Mouse (Mus musculus): Measurements from ENCODE around the gene Necab3. TPM values are rescaled to one million over a fixed set of nuclear protein-coding genes. Genes with fewer than 3 reads are reported as not detected.

Necab3 gene
- 15.6 and 18.2 TPM in 2 replicates for polyA plus RNA-seq (2016; fragmentation: Nextera tagmentation; extraction: Ambion mirVana)

DNA sequence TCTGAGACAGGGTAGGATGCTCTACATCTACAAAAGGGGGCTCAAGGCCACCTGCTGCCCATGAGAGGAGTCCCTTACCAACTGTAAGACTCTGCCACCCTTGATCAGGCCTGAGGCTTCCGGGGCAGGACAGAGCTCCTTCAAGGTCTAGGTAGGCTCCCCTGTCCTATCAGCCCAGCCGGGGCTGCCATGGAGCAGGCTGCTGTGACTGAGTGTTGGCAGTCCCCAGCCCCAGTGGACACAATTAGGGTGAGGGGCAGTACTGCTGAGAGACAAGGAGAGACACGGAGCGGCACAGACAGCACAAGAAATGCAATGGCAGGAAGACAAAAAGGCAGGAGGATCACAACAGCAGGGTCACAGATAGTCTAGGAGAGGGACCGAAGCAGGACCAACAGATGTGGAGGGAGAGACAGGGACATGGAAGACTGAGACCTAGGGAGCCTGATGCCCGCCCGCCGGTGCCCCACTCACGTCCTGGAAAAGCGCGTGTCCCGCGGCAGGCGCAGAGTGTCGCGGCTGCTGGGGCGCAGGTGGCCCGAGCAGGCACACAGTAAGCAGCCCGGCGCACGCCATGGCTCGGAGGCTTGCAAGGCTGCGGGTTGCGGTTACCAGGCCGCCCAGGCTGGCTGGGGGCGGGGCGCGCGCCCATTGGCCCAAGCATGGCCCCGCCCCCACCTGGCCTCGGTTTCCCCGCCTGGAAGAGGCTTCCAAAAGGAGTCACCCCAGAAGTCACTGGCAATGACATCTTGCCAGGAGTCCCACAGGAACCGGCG lies at the start of gene Necab3:
Gene Necab3, minus strand, starts transcription at position 627 of the 776 bp plus-strand sequence.
- ATAC-seq (ENCODE audit: low FRiP score, low read depth), result peak; percentile 85
- H3K36me3 ChIP-seq, result peaks cover 18% of the 10 kb centered on the region
- WGBS, result 5% methylated on average over 33 of the region's 34 CpGs
- H3K4me3 ChIP-seq, result peak within 1 kb of the TSS; percentile 28
- H3K27ac ChIP-seq, result 0 out of 2 replicates have a peak within 1 kb of the TSS, but pooled peaks have one; percentile 26
- no peaks in the 10 kb centered on the region for H3K9me3 ChIP-seq
- H3K27me3 ChIP-seq (replicated peaks), result no peaks in the 10 kb centered on the region
- peaks cover 24% of the 10 kb centered on the region for H3K4me1 ChIP-seq
- peak within 1 kb of the TSS; percentile 54 for H3K9ac ChIP-seq
- H3K4me2 ChIP-seq (replicated peaks), result peak within 1 kb of the TSS; percentile 68

DNA sequence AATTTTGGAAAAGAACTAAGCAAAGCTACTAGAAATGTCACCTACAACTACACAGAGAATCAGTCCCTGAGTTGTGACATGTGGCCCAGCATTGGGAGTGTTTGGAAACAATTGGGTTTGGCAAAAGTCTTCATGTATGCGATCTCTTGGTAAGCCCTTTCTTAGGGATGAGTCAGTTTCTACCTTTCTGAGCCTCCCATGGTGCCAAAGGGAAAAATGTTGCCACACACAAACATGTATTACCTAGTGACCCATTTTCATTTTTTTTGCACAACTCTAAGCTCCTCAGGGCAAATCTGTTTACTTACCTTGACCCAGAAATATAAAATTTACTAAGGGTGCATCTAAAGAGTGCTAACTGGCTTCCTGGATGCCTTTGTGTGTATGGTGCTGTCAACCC lies 48.3 kb upstream of the Necab3 start:
- H3K27ac ChIP-seq, result no peak overlapping the region
- H3K4me2 ChIP-seq (replicated peaks), result no peak overlapping the region
- H3K4me1 ChIP-seq, result peaks cover 6% of the 10 kb centered on the region
- no peaks in the 10 kb centered on the region for H3K36me3 ChIP-seq
- WGBS, result 89% methylated on average over 1 of the region's 1 CpGs
- H3K27me3 ChIP-seq (replicated peaks), result no peaks in the 10 kb centered on the region
- no peaks in the 10 kb centered on the region for H3K9me3 ChIP-seq
- H3K4me3 ChIP-seq, result no peak overlapping the region
- H3K9ac ChIP-seq, result no peak overlapping the region
- ATAC-seq (ENCODE audit: low FRiP score, low read depth), result no peak

DNA sequence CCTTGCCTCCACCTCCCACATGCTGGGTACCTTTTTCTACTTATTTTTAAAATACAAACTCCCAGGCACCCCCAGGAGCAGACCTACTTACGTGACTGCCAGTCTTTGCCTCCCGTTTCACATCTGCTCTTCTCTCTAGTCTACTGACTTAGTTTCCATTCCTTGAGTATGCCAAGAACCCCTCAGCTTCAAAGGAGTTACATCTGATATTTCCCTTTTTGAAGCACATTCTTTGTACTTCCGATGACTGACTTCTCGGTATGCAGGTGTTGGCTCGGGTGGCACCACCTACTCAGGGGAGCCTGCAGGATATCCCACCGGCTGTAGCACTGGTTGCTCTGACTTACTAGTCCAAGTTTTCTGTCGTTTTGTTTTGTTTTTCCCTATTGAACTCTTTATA lies 45.5 kb upstream of the Necab3 start:
- WGBS, result 40% methylated on average over 7 of the region's 7 CpGs
- H3K4me2 ChIP-seq (replicated peaks), result peak overlapping the region; percentile 76
- H3K27me3 ChIP-seq (replicated peaks), result no peaks in the 10 kb centered on the region
- H3K4me3 ChIP-seq, result 0 out of 2 replicates have a peak overlapping the region, but pooled peaks have one; percentile 8
- peaks cover 6% of the 10 kb centered on the region for H3K4me1 ChIP-seq
- no peaks in the 10 kb centered on the region for H3K36me3 ChIP-seq
- ATAC-seq (ENCODE audit: low FRiP score, low read depth), result no peak
- no peak overlapping the region for H3K9ac ChIP-seq
- H3K9me3 ChIP-seq, result no peaks in the 10 kb centered on the region
- no peak overlapping the region for H3K27ac ChIP-seq

DNA sequence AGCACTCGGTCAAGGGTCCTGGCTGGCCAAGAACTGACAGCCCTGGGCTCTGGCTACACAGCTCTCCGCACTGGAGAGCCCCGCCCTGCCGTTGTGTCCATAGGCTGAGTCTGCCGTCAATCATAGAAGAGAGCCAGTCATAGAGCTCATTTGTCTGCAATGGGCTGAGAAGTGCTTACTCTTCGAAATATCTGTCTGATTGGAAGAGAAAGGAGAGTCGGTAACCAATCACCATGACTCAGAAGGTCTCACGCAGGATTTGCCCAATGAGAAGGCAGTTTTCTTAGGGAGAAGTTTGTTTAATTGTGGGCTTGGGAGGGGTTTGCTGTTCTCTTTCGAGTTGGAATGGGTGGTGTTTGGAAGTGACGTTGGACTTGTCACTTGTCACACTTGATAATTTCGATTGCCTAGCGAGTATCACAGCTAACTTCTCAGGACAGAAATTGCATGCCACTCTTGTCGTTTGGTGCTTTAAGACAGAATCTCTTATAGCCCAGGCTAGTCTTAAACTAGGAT lies 45.0 kb upstream of the Necab3 start, which contains the start of gene Pxmp4:
Gene Pxmp4, minus strand, starts transcription at position 71 of the 516 bp plus-strand sequence.
- ATAC-seq (ENCODE audit: low FRiP score, low read depth), result peak; percentile 100
- no peak within 1 kb of the TSS for H3K27ac ChIP-seq
- H3K9ac ChIP-seq, result peak within 1 kb of the TSS; percentile 75
- peaks cover 6% of the 10 kb centered on the region for H3K4me1 ChIP-seq
- peak within 1 kb of the TSS; percentile 76 for H3K4me2 ChIP-seq (replicated peaks)
- WGBS, result under 1% methylated on average over 13 of the region's 13 CpGs
- no peaks in the 10 kb centered on the region for H3K27me3 ChIP-seq (replicated peaks)
- peak within 1 kb of the TSS; percentile 72 for H3K4me3 ChIP-seq
- no peaks in the 10 kb centered on the region for H3K36me3 ChIP-seq
- no peaks in the 10 kb centered on the region for H3K9me3 ChIP-seq

DNA sequence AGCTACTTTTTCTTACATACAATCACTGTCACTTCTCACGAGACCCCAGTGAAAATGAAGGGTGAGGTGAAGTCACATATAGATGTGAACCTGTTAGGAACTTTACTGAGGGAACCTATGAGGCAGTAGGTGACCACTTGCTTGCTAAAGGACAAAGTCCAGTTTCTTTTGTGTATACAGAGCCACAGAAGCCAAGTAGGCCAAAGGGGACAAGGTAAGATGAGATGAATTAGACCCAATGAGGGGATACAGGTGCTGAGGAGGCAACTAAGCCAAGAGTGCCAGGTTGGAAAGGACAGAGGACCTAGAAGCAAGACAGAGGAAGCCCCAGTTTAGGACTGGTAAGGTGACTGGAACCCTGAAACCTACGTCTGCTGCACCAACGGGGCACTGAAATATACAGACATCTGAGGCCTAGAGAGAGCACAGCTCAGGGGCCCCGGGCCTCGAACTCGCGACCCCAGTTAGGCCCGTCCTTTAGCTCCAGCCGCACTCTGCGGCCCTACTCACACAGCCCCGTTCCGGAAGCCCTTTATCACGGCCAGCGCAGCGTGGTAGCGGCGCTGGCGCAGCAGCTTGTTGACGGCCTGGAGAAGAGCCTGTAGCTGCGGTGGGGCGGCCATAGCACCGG lies 44.4 kb upstream of the Necab3 start:
- Histone ChIP-seq H3K36me3 (no peaks in the 10 kb centered on the region), H3K27ac (no peak overlapping the region), H3K4me1 (peaks cover 6% of the 10 kb centered on the region), H3K9ac (peak overlapping the region; percentile 75), H3K4me3 (peak overlapping the region; percentile 72), H3K27me3 (replicated peaks) (no peaks in the 10 kb centered on the region), H3K9me3 (no peaks in the 10 kb centered on the region), H3K4me2 (replicated peaks) (peak overlapping the region; percentile 76)
- 17% methylated on average over 22 of the region's 22 CpGs for WGBS
- ATAC-seq (ENCODE audit: low FRiP score, low read depth), result no peak

DNA sequence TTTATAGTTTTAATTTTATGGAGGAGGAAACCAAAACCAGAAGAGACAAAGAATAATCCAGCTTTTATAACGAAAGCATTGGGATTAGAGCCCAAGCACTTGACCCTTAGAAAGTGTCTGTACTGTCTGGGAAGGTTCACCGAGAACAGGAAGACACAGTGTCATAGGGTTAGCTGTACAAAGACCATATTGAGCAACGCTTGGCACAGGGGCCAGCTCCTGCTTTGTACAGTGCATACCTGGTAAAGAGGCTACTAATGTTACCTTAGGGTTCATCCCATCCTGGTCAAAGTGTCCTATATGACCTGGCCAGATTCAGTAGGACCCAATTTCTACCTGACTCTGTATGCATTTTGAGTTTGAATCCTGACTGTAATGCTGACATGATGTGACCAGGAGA lies 42.6 kb upstream of the Necab3 start:
- H3K27me3 ChIP-seq (replicated peaks), result no peaks in the 10 kb centered on the region
- H3K9me3 ChIP-seq, result no peaks in the 10 kb centered on the region
- ATAC-seq (ENCODE audit: low FRiP score, low read depth), result no peak
- H3K36me3 ChIP-seq, result no peaks in the 10 kb centered on the region
- H3K4me3 ChIP-seq, result no peak overlapping the region
- H3K4me1 ChIP-seq, result peaks cover 6% of the 10 kb centered on the region
- no peak overlapping the region for H3K27ac ChIP-seq
- 70% methylated on average over 3 of the region's 3 CpGs for WGBS
- no peak overlapping the region for H3K4me2 ChIP-seq (replicated peaks)
- H3K9ac ChIP-seq, result no peak overlapping the region

DNA sequence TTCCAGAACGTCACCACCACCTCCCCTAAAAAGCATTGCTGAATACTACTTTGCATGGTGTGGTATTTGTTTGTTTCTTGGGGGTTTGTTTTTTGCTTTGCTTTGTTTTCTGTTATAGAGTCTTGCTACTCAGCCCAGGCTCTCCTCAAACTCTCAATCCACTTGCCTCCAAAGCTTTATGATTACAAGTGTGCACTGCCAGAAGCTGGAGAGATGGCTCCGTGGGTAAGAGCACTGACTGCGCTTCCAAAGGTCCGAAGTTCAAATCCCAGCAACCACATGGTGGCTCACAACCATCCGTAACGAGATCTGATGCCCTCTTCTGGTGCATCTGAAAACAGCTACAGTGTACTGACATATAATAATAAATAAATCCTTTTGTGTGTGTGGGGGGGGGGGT lies 41.9 kb upstream of the Necab3 start:
- no peak overlapping the region for H3K9ac ChIP-seq
- 67% methylated on average over 6 of the region's 6 CpGs for WGBS
- no peak overlapping the region for H3K27ac ChIP-seq
- peaks cover 6% of the 10 kb centered on the region for H3K4me1 ChIP-seq
- no peak overlapping the region for H3K4me2 ChIP-seq (replicated peaks)
- H3K4me3 ChIP-seq, result no peak overlapping the region
- H3K27me3 ChIP-seq (replicated peaks), result no peaks in the 10 kb centered on the region
- no peaks in the 10 kb centered on the region for H3K36me3 ChIP-seq
- H3K9me3 ChIP-seq, result no peaks in the 10 kb centered on the region
- no peak for ATAC-seq (ENCODE audit: low FRiP score, low read depth)

DNA sequence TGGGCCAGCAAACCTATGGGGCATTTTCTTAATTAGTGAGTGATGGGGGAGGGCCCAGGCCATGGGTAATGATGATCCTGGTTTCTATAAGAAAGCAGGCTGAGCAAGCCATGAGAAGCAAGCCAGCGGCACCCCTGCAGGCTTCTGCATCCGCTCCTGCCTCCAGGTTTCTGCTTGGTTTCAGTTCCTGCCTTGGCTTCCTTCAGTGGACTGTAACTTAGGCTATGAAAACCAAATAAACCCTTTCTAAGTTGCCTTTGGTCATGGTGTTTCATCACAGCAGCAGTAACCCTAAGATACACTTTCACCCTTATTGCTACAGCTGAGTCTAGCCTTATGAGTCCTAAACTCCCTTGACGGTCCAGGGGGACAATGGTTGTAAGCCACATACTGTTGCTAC lies 38.7 kb upstream of the Necab3 start:
- WGBS, result 91% methylated on average over 3 of the region's 3 CpGs
- Histone ChIP-seq H3K9me3 (no peaks in the 10 kb centered on the region), H3K27ac (no peak overlapping the region), H3K4me2 (replicated peaks) (no peak overlapping the region), H3K4me1 (no peaks in the 10 kb centered on the region), H3K27me3 (replicated peaks) (no peaks in the 10 kb centered on the region), H3K9ac (no peak overlapping the region), H3K36me3 (peaks cover 4% of the 10 kb centered on the region; the same call in 1 of the 2 replicates), H3K4me3 (no peak overlapping the region)
- ATAC-seq (ENCODE audit: low FRiP score, low read depth), result no peak

DNA sequence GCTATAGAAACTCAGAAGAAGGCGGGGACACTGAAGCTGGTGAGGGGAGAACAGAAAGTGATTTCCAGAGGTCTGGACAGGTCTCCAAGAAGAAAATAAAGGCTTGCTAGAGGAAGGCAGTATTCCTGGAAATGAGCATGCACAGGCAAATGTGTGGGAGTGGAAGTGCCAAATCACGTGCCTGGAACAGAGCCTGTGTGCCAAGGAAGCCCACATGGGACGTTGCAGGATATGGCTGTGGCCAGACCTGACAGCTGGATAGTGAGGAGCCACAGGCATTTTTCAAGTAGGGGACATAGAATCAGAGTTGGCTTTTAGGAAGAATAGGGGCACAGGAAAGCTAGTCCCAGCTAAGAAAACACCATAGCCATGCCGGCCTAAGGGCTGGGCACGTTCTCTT lies 37.1 kb upstream of the Necab3 start:
- H3K9ac ChIP-seq, result no peak overlapping the region
- ATAC-seq (ENCODE audit: low FRiP score, low read depth), result no peak
- 84% methylated on average over 5 of the region's 5 CpGs for WGBS
- no peaks in the 10 kb centered on the region for H3K27me3 ChIP-seq (replicated peaks)
- no peak overlapping the region for H3K4me3 ChIP-seq
- H3K36me3 ChIP-seq, result peaks cover 4% of the 10 kb centered on the region; the same call in 1 of the 2 replicates
- H3K4me2 ChIP-seq (replicated peaks), result no peak overlapping the region
- H3K27ac ChIP-seq, result no peak overlapping the region
- H3K4me1 ChIP-seq, result no peaks in the 10 kb centered on the region
- no peaks in the 10 kb centered on the region for H3K9me3 ChIP-seq

DNA sequence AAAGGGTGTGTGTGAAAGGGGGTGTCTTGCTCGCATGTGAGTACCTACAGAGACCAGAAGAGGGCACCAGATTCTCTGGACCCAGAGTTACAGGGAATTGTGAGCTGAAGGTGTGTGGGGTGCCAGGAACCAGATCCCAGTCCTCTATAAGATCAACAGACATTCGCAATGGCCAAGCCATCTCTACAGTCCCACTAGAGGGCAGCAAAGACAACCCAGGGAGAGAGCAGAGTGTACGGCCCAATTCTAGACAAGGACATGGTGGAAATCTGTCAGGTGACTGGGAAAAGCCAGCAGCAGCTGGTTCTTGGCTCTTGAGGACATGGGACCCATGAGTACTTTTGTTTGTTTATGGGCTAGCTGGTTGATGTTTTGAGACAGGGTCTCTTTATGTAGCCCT lies 34.3 kb upstream of the Necab3 start:
- Histone ChIP-seq H3K27ac (no peak overlapping the region), H3K4me2 (replicated peaks) (no peak overlapping the region), H3K27me3 (replicated peaks) (no peaks in the 10 kb centered on the region), H3K4me3 (no peak overlapping the region), H3K9me3 (no peaks in the 10 kb centered on the region), H3K4me1 (no peaks in the 10 kb centered on the region), H3K9ac (no peak overlapping the region), H3K36me3 (peaks cover 4% of the 10 kb centered on the region; the same call in 1 of the 2 replicates)
- ATAC-seq (ENCODE audit: low FRiP score, low read depth), result no peak
- 70% methylated on average over 3 of the region's 3 CpGs for WGBS

DNA sequence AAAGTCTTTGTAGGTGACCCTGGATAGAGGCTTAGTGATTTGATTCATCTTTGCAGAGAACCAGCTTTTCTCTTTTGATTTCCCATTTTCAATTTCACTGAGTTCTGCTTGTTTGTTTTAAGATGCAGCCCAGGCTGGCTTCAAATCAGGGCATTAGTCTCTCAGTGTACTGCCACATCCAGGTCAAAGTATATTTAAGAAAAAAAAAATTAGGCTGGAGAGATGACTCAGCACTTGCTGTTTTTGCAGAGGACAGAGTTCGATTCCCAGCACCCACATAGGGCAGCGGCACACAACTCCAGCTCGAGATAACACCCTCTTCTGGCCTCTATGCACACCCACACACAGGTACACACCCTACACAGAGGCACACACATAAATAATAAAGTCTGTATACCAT lies 32.5 kb upstream of the Necab3 start:
- WGBS, result 84% methylated on average over 3 of the region's 3 CpGs
- no peak overlapping the region for H3K4me2 ChIP-seq (replicated peaks)
- ATAC-seq (ENCODE audit: low FRiP score, low read depth), result no peak
- H3K9ac ChIP-seq, result no peak overlapping the region
- no peak overlapping the region for H3K27ac ChIP-seq
- H3K9me3 ChIP-seq, result no peaks in the 10 kb centered on the region
- H3K36me3 ChIP-seq, result peaks cover 10% of the 10 kb centered on the region; the same call in 1 of the 2 replicates
- H3K4me3 ChIP-seq, result no peak overlapping the region
- H3K4me1 ChIP-seq, result no peaks in the 10 kb centered on the region
- no peaks in the 10 kb centered on the region for H3K27me3 ChIP-seq (replicated peaks)

DNA sequence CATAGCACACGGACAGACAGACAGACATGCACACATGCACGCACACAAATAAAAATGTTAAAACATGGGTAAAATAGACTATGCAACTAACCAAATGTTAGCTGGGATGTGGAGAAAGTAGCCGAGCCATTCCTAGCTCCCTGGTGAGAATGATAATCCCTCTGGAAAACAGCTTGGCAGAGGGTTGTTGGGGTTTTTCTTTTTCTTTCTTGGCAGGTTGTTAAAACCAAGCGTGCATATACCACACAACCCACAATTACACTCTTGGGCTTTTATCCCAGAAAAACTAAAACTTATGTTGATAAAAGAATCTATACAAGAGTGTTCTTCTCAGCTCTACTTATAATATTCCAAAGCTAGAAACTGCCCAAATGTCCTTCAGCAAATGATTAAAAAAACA lies 30.4 kb upstream of the Necab3 start:
- no peaks in the 10 kb centered on the region for H3K27me3 ChIP-seq (replicated peaks)
- peaks cover 11% of the 10 kb centered on the region for H3K4me1 ChIP-seq
- H3K4me3 ChIP-seq, result no peak overlapping the region
- H3K9ac ChIP-seq, result no peak overlapping the region
- WGBS, result 87% methylated on average over 4 of the region's 4 CpGs
- no peak overlapping the region for H3K27ac ChIP-seq
- no peak for ATAC-seq (ENCODE audit: low FRiP score, low read depth)
- no peaks in the 10 kb centered on the region for H3K9me3 ChIP-seq
- no peak overlapping the region for H3K4me2 ChIP-seq (replicated peaks)
- H3K36me3 ChIP-seq, result peaks cover 10% of the 10 kb centered on the region; the same call in 1 of the 2 replicates
